Mouse (Mus musculus): ENCODE measurements around the gene Gm8068.
"Not testable (repeated sequence)": the region's sequence is repeated elsewhere in the genome, so short reads cannot be mapped to it uniquely, and the experiment has no call there.

The Gm8068 gene

GRCm38 (mm10) chr14:41701785-41702184 is at the start of gene Gm8068:
TSS of gene Gm8068 (minus strand) at chr14:41701885.
- not testable (repeated sequence) for DNase-seq

GRCm38 (mm10) chr14:41750514-41750913 is 48.8 kb upstream of the Gm8068 start, which contains the start of gene Gm7929:
TSS of gene Gm7929 (minus strand) at chr14:41750614.
- DNase-seq, result not testable (repeated sequence)

GRCm38 (mm10) chr14:41723437-41723836 is 21.8 kb upstream of the Gm8068 start:
- DNase-seq, result not testable (repeated sequence)

- DNase-seq, result not testable (repeated sequence)
Measured at GRCm38 (mm10) chr14:41717180-41717579, 15.5 kb upstream of the Gm8068 start.

- DNase-seq, result not testable (repeated sequence)
Measured at GRCm38 (mm10) chr14:41648176-41648575, 53.5 kb downstream of the Gm8068 start.

Data from kidney, adult 9 months (tissue).